Mouse (Mus musculus): ENCODE results near the gene Syce2. TPM values are rescaled to one million over a fixed set of nuclear protein-coding genes. Genes with fewer than 3 reads are reported as not detected.

The Syce2 gene
- total and polyA plus RNA-seq, 2 experiments from 2014 or later: 0.15 to 9.7 TPM

- Histone ChIP-seq H3K4me3 (ENCODE audit: low read depth, low read length) (peak overlapping the region; percentile 43), H3K36me3 (replicated peaks; ENCODE audit: control insufficient read depth, insufficient read depth, low read length) (no peaks in the 10 kb centered on the region), H3K27ac (ENCODE audit: low read depth) (no peak overlapping the region), H3K4me1 (ENCODE audit: control insufficient read depth, insufficient read depth) (peaks cover 9% of the 10 kb centered on the region; the same call in 1 of the 2 replicates), H3K27me3 (ENCODE audit: control insufficient read depth, insufficient read depth, low read length) (peaks cover 62% of the 10 kb centered on the region), H3K9ac (replicated peaks; ENCODE audit: low read depth, low read length) (peak overlapping the region; percentile 23; the same call in 1 of the 2 replicates), H3K9me3 (replicated peaks; ENCODE audit: control insufficient read depth, low read length) (peaks cover 5% of the 10 kb centered on the region), H3K4me2 (ENCODE audit: low read depth, low read length) (peak overlapping the region; percentile 70)
- WGBS: 1% methylated on average over 55 of the region's 55 CpGs
- no peak for ATAC-seq (ENCODE audit: insufficient read depth, low read depth)
- peak; percentile 44 for DNase-seq (ENCODE audit: low spot score)
- TF ChIP-seq EP300 (IDR thresholded peaks at IDR 0.05; ENCODE audit: low read depth) (no peak), CTCF (IDR thresholded peaks at IDR 0.05; ENCODE audit: low read depth) (no peak)
Observed at GRCm38 (mm10) chr8:84912895-84913501, 41.1 kb downstream of the Syce2 start.

DNA sequence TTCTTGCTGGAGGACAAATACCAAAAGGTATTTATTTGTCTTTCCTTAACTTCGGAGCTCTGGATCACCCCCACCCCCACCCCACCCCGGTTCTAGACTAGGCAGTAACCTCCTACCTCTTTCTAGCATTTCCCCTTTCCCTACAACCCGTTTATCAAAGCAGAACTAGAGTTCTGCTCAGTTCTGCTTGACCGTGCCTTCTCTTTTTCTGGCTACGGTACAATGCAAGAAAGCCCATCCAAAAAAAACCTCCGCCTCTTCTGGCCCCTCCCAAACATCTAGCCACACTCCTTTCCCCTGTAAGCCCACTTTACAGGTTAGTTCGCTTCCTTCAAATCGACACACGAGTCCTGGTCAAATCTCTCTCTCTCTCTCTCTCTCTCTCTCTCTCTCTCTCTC lies 41.6 kb downstream of the Syce2 start:
- peaks cover 5% of the 10 kb centered on the region for H3K9me3 ChIP-seq (replicated peaks; ENCODE audit: control insufficient read depth, low read length)
- peak overlapping the region; percentile 23; the same call in 1 of the 2 replicates for H3K9ac ChIP-seq (replicated peaks; ENCODE audit: low read depth, low read length)
- H3K4me3 ChIP-seq (ENCODE audit: low read depth, low read length): peak overlapping the region; percentile 43
- DNase-seq (ENCODE audit: low spot score): no peak
- H3K27ac ChIP-seq (ENCODE audit: low read depth): no peak overlapping the region
- no peak for ATAC-seq (ENCODE audit: insufficient read depth, low read depth)
- H3K27me3 ChIP-seq (ENCODE audit: control insufficient read depth, insufficient read depth, low read length): peaks cover 65% of the 10 kb centered on the region
- peak overlapping the region; percentile 70 for H3K4me2 ChIP-seq (ENCODE audit: low read depth, low read length)
- peaks cover 9% of the 10 kb centered on the region; the same call in 1 of the 2 replicates for H3K4me1 ChIP-seq (ENCODE audit: control insufficient read depth, insufficient read depth)
- WGBS: 7% methylated on average over 9 of the region's 9 CpGs
- TF ChIP-seq CTCF (IDR thresholded peaks at IDR 0.05; ENCODE audit: low read depth): no peak
- no peak for TF ChIP-seq EP300 (IDR thresholded peaks at IDR 0.05; ENCODE audit: low read depth)
- no peaks in the 10 kb centered on the region for H3K36me3 ChIP-seq (replicated peaks; ENCODE audit: control insufficient read depth, insufficient read depth, low read length)

GRCm38 (mm10) chr8:84913960-84914359 lies 42.0 kb downstream of the Syce2 start:
- TF ChIP-seq EP300 (IDR thresholded peaks at IDR 0.05; ENCODE audit: low read depth) (no peak), CTCF (IDR thresholded peaks at IDR 0.05; ENCODE audit: low read depth) (no peak)
- Histone ChIP-seq H3K27ac (ENCODE audit: low read depth) (no peak overlapping the region), H3K4me1 (ENCODE audit: control insufficient read depth, insufficient read depth) (peaks cover 9% of the 10 kb centered on the region; the same call in 1 of the 2 replicates), H3K36me3 (replicated peaks; ENCODE audit: control insufficient read depth, insufficient read depth, low read length) (no peaks in the 10 kb centered on the region), H3K9ac (replicated peaks; ENCODE audit: low read depth, low read length) (no peak overlapping the region), H3K9me3 (replicated peaks; ENCODE audit: control insufficient read depth, low read length) (peaks cover 5% of the 10 kb centered on the region), H3K4me3 (ENCODE audit: low read depth, low read length) (no peak overlapping the region), H3K4me2 (ENCODE audit: low read depth, low read length) (peak overlapping the region; percentile 70; the same call in 1 of the 2 replicates), H3K27me3 (ENCODE audit: control insufficient read depth, insufficient read depth, low read length) (peaks cover 69% of the 10 kb centered on the region)
- WGBS: 33% methylated on average over 4 of the region's 4 CpGs
- no peak for DNase-seq (ENCODE audit: low spot score)
- ATAC-seq (ENCODE audit: insufficient read depth, low read depth): no peak

GRCm38 (mm10) chr8:84915269-84915668 lies 43.4 kb downstream of the Syce2 start:
- no peak overlapping the region for H3K27ac ChIP-seq (ENCODE audit: low read depth)
- no peak overlapping the region for H3K9ac ChIP-seq (replicated peaks; ENCODE audit: low read depth, low read length)
- H3K4me3 ChIP-seq (ENCODE audit: low read depth, low read length): no peak overlapping the region
- no peaks in the 10 kb centered on the region for H3K36me3 ChIP-seq (replicated peaks; ENCODE audit: control insufficient read depth, insufficient read depth, low read length)
- 80% methylated on average over 8 of the region's 8 CpGs for WGBS
- peaks cover 62% of the 10 kb centered on the region for H3K27me3 ChIP-seq (ENCODE audit: control insufficient read depth, insufficient read depth, low read length)
- no peak for DNase-seq (ENCODE audit: low spot score)
- peaks cover 5% of the 10 kb centered on the region for H3K9me3 ChIP-seq (replicated peaks; ENCODE audit: control insufficient read depth, low read length)
- H3K4me2 ChIP-seq (ENCODE audit: low read depth, low read length): no peak overlapping the region
- TF ChIP-seq EP300 (IDR thresholded peaks at IDR 0.05; ENCODE audit: low read depth) (no peak), CTCF (IDR thresholded peaks at IDR 0.05; ENCODE audit: low read depth) (no peak)
- H3K4me1 ChIP-seq (ENCODE audit: control insufficient read depth, insufficient read depth): peaks cover 9% of the 10 kb centered on the region; the same call in 1 of the 2 replicates
- no peak for ATAC-seq (ENCODE audit: insufficient read depth, low read depth)

DNA sequence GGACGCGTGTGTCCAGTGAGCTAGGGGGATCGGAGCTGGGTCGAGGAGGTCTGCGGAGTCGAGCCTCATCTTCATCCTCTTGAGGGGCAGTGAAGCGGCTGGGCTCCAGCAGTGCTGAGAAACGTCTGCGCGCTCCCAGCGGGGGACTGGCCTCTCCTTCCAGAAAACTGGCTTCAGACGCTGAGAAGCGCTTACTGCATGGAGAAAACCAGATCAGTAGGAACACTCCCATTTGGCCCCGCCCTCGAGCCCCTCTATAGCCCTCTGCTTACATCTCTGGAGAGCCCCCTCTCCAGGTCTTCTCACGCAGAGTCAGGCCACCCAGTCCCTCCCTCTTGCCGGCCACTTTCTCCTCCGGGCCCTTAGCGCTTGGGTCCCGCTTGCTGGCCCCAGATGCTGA lies 45.9 kb downstream of the Syce2 start:
- peaks cover 38% of the 10 kb centered on the region for H3K27me3 ChIP-seq (ENCODE audit: control insufficient read depth, insufficient read depth, low read length)
- ATAC-seq (ENCODE audit: insufficient read depth, low read depth) (no peak), DNase-seq (ENCODE audit: low spot score) (no peak)
- TF ChIP-seq CTCF (IDR thresholded peaks at IDR 0.05; ENCODE audit: low read depth) (no peak), EP300 (IDR thresholded peaks at IDR 0.05; ENCODE audit: low read depth) (no peak)
- no peak overlapping the region for H3K4me3 ChIP-seq (ENCODE audit: low read depth, low read length)
- no peak overlapping the region for H3K4me2 ChIP-seq (ENCODE audit: low read depth, low read length)
- H3K36me3 ChIP-seq (replicated peaks; ENCODE audit: control insufficient read depth, insufficient read depth, low read length): no peaks in the 10 kb centered on the region
- WGBS: 30% methylated on average over 20 of the region's 20 CpGs
- no peak overlapping the region for H3K9ac ChIP-seq (replicated peaks; ENCODE audit: low read depth, low read length)
- no peak overlapping the region for H3K27ac ChIP-seq (ENCODE audit: low read depth)
- H3K9me3 ChIP-seq (replicated peaks; ENCODE audit: control insufficient read depth, low read length): peaks cover 5% of the 10 kb centered on the region
- H3K4me1 ChIP-seq (ENCODE audit: control insufficient read depth, insufficient read depth): peaks cover 8% of the 10 kb centered on the region; the same call in 1 of the 2 replicates

GRCm38 (mm10) chr8:84918646-84919045 lies 46.7 kb downstream of the Syce2 start:
- Histone ChIP-seq H3K4me3 (ENCODE audit: low read depth, low read length) (no peak overlapping the region), H3K36me3 (replicated peaks; ENCODE audit: control insufficient read depth, insufficient read depth, low read length) (no peaks in the 10 kb centered on the region), H3K27me3 (ENCODE audit: control insufficient read depth, insufficient read depth, low read length) (peaks cover 37% of the 10 kb centered on the region), H3K27ac (ENCODE audit: low read depth) (no peak overlapping the region), H3K9me3 (replicated peaks; ENCODE audit: control insufficient read depth, low read length) (peaks cover 5% of the 10 kb centered on the region), H3K4me1 (ENCODE audit: control insufficient read depth, insufficient read depth) (no peaks in the 10 kb centered on the region), H3K9ac (replicated peaks; ENCODE audit: low read depth, low read length) (no peak overlapping the region), H3K4me2 (ENCODE audit: low read depth, low read length) (no peak overlapping the region)
- TF ChIP-seq CTCF (IDR thresholded peaks at IDR 0.05; ENCODE audit: low read depth): no peak
- no peak for TF ChIP-seq EP300 (IDR thresholded peaks at IDR 0.05; ENCODE audit: low read depth)
- ATAC-seq (ENCODE audit: insufficient read depth, low read depth) (no peak), DNase-seq (ENCODE audit: low spot score) (no peak)
- WGBS: 83% methylated on average over 15 of the region's 15 CpGs

All from heart, postnatal 0 days (tissue).